In the genomic region with DNA sequence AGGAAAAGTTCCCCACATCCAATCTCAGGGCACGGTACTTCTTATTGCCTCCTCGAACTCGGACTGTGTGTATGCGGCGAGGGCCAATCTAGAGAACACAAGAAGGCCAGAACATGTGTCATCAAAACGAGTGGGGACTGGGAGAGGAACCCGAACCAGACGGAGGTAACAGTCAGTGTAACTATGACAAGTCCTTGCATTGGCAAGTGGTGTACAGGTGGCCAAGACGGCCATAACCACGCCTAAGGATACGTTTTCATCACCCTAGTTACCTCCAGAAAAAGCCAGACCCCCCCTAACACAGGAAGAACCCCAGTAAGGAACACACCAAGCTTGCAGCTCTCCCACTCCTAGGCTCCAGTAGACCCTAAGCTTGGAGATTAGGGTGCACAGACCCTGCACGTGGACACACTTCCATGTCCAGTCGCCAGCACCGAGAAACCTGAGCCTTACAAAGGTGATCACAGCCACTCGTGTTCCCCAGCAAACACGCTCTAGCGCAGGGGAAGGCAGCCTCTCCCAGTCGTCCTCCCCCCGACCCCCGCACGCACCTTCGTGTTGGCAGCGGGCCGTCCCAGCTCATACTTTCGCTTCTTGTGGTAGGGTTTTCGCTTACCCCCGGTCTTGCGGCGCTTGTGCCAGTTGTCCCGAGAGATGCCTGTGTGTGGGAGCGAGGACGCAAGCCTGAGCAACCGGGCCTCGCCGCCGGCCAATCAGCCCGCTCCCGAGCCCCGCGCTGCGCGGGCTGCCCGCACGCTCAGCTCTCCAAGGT, we compare ENCODE assay signal across 8 mouse cellular contexts. TPM values are rescaled to one million over a fixed set of nuclear protein-coding genes. Genes with fewer than 3 reads are reported as not detected.
DNase-seq lines count a peak whose midpoint lies in the region; ATAC-seq and TF ChIP-seq lines count a peak whose summit lies in the region.

No protein-coding gene starts in this region.

- H3K4me3 ChIP-seq in kidney, adult 2 months (ENCODE audit: insufficient read depth, low read depth, low read length) = peak overlapping the region; percentile 80
- peak overlapping the region; percentile 63 to 97 for H3K4me3 ChIP-seq in MEL (ENCODE audit: control insufficient read depth in 1 of 2, insufficient read depth in 1 of 2, low read depth in 2 of 2, low read length in 2 of 2)
- H3K4me3 ChIP-seq in forebrain, embryonic 11.5 days (ENCODE audit: low read depth, low read length) = peak overlapping the region; percentile 99
- peak overlapping the region; percentile 89 for H3K4me3 ChIP-seq in liver, embryonic 12.5 days
- peak overlapping the region; percentile 99 for H3K4me3 ChIP-seq in stomach, embryonic 16.5 days (replicated peaks; ENCODE audit: low read length)

- WGBS in kidney, adult 2 months = 3% methylated on average over 44 of the region's 44 CpGs
- WGBS in forebrain, embryonic 11.5 days = 2% methylated on average over 44 of the region's 44 CpGs
- under 1% methylated on average over 44 of the region's 44 CpGs for WGBS in liver, embryonic 12.5 days (ENCODE audit: insufficient replicate concordance)
- WGBS in stomach, embryonic 16.5 days = under 1% methylated on average over 44 of the region's 44 CpGs

- no peak for TF ChIP-seq CTCF in kidney, adult 2 months (conservative IDR thresholded peaks at IDR 0.05; ENCODE audit: insufficient read depth, insufficient read length, low read depth, low read length)
- TF ChIP-seq CTCF in MEL (IDR thresholded peaks at IDR 0.05 in 2 of 3, conservative IDR thresholded peaks at IDR 0.05 in 1 of 3; ENCODE audit: control insufficient read depth in 1 of 3, insufficient read depth in 1 of 3, low read depth in 2 of 3, low read length in 3 of 3, poor library complexity in 1 of 3, severe bottlenecking in 1 of 3) = no peak

- DNase-seq in kidney, adult 2 months = no peak
- no peak for DNase-seq in kidney, postnatal 10 days
- DNase-seq in MEL (ENCODE audit: low read depth, low spot score) = peak; percentile 61
- peak; percentile 62 for DNase-seq in forebrain, embryonic 11.5 days (ENCODE audit: low spot score)
- no peak for DNase-seq in ovary, postnatal 14 days (ENCODE audit: low spot score)
- DNase-seq in layer of hippocampus, postnatal 10 days (ENCODE audit: low spot score in 2 of 2) = no peak

- peaks cover 8% of the 10 kb centered on the region; the same call in 1 of the 2 replicates for H3K36me3 ChIP-seq in kidney, adult 2 months (ENCODE audit: control insufficient read depth, insufficient read depth, low read length)
- peaks cover 16 to 19% of the 10 kb centered on the region in 2 experiments for H3K36me3 ChIP-seq in MEL (ENCODE audit: control insufficient read depth in 1 of 2, insufficient read depth in 2 of 2, low read length in 2 of 2)
- peaks cover 33% of the 10 kb centered on the region for H3K36me3 ChIP-seq in forebrain, embryonic 11.5 days (ENCODE audit: control insufficient read depth, insufficient read depth, low read length)
- peaks cover 69% of the 10 kb centered on the region for H3K36me3 ChIP-seq in liver, embryonic 12.5 days
- peaks cover 38% of the 10 kb centered on the region for H3K36me3 ChIP-seq in stomach, embryonic 16.5 days (ENCODE audit: control insufficient read depth, insufficient read depth, low read length)

- no peaks in the 10 kb centered on the region for H3K9me3 ChIP-seq in MEL (replicated peaks; ENCODE audit: insufficient read depth, low read length)
- H3K9me3 ChIP-seq in forebrain, embryonic 11.5 days (ENCODE audit: control insufficient read depth, low read length) = no peaks in the 10 kb centered on the region
- H3K9me3 ChIP-seq in liver, embryonic 12.5 days (replicated peaks) = no peaks in the 10 kb centered on the region
- H3K9me3 ChIP-seq in stomach, embryonic 16.5 days (replicated peaks; ENCODE audit: control insufficient read depth, low read length) = no peaks in the 10 kb centered on the region

- no peaks in the 10 kb centered on the region for H3K27me3 ChIP-seq in kidney, adult 2 months (replicated peaks; ENCODE audit: control insufficient read depth, insufficient read depth, low read length)
- no peaks in the 10 kb centered on the region for H3K27me3 ChIP-seq in MEL (ENCODE audit: control insufficient read depth in 1 of 2, insufficient read depth in 2 of 2, low read length in 2 of 2)
- H3K27me3 ChIP-seq in forebrain, embryonic 11.5 days (ENCODE audit: control insufficient read depth, insufficient read depth, low read length) = no peaks in the 10 kb centered on the region
- H3K27me3 ChIP-seq in liver, embryonic 12.5 days (replicated peaks) = no peaks in the 10 kb centered on the region
- no peaks in the 10 kb centered on the region for H3K27me3 ChIP-seq in stomach, embryonic 16.5 days (ENCODE audit: control insufficient read depth, insufficient read depth, low read length)

- TF ChIP-seq EP300 in MEL (IDR thresholded peaks at IDR 0.05; ENCODE audit: low read depth in 1 of 2, low read length in 2 of 2) = no peak

- no peaks in the 10 kb centered on the region for H3K4me1 ChIP-seq in kidney, adult 2 months (ENCODE audit: control insufficient read depth, insufficient read depth, low read length)
- peaks cover 0 to 18% of the 10 kb centered on the region in 2 experiments; a peak in 2 of 4 replicates for H3K4me1 ChIP-seq in MEL (ENCODE audit: control insufficient read depth in 1 of 2, insufficient read depth in 2 of 2, low read length in 2 of 2)
- H3K4me1 ChIP-seq in forebrain, embryonic 11.5 days (replicated peaks; ENCODE audit: control insufficient read depth, insufficient read depth, low read length) = peaks cover 2% of the 10 kb centered on the region; the same call in 1 of the 2 replicates
- peaks cover 42% of the 10 kb centered on the region for H3K4me1 ChIP-seq in liver, embryonic 12.5 days
- H3K4me1 ChIP-seq in stomach, embryonic 16.5 days (ENCODE audit: control insufficient read depth, insufficient read depth, low read length) = peaks cover 10% of the 10 kb centered on the region

- no peak for ATAC-seq in forebrain, embryonic 11.5 days (replicated peaks; ENCODE audit: low FRiP score)
- peak; percentile 20; the same call in 1 of the 2 replicates for ATAC-seq in liver, embryonic 12.5 days
- no peak for ATAC-seq in stomach, embryonic 16.5 days (ENCODE audit: insufficient read depth, low FRiP score)

- peak overlapping the region; percentile 66; the same call in 1 of the 2 replicates for H3K27ac ChIP-seq in kidney, adult 2 months (ENCODE audit: insufficient read depth, low read depth, low read length)
- H3K27ac ChIP-seq in MEL (ENCODE audit: control insufficient read depth, low read depth, low read length) = peak overlapping the region; percentile 74
- H3K27ac ChIP-seq in forebrain, embryonic 11.5 days (ENCODE audit: low read depth, low read length) = peak overlapping the region; percentile 85
- peak overlapping the region; percentile 87 for H3K27ac ChIP-seq in liver, embryonic 12.5 days
- H3K27ac ChIP-seq in stomach, embryonic 16.5 days (ENCODE audit: low read length) = peak overlapping the region; percentile 93

- peak overlapping the region; percentile 99 for H3K9ac ChIP-seq in MEL (ENCODE audit: control insufficient read depth, low read depth, low read length, poor library complexity, severe bottlenecking)
- peak overlapping the region; percentile 98 for H3K9ac ChIP-seq in forebrain, embryonic 11.5 days (ENCODE audit: low read length)
- peak overlapping the region; percentile 97 for H3K9ac ChIP-seq in liver, embryonic 12.5 days
- H3K9ac ChIP-seq in stomach, embryonic 16.5 days (ENCODE audit: low read length) = peak overlapping the region; percentile 99

- TF ChIP-seq POLR2A in kidney, adult 2 months (IDR thresholded peaks at IDR 0.05; ENCODE audit: low read depth, low read length) = no peak
- no peak for TF ChIP-seq POLR2A in MEL (IDR thresholded peaks at IDR 0.05; ENCODE audit: control insufficient read depth in 1 of 2, insufficient read depth in 1 of 2, low read depth in 1 of 2, low read length in 2 of 2, poor library complexity in 1 of 2)

- no peak for TF ChIP-seq RAD21 in MEL (IDR thresholded peaks at IDR 0.05; ENCODE audit: low read depth, low read length)

- H3K79me2 ChIP-seq in MEL (ENCODE audit: control insufficient read depth, insufficient read depth, low read length, poor library complexity) = peaks cover 38% of the 10 kb centered on the region

- H3K4me2 ChIP-seq in forebrain, embryonic 11.5 days (ENCODE audit: low read depth, low read length, severe bottlenecking) = peak overlapping the region; percentile 84
- peak overlapping the region; percentile 77 for H3K4me2 ChIP-seq in liver, embryonic 12.5 days
- peak overlapping the region; percentile 83 for H3K4me2 ChIP-seq in stomach, embryonic 16.5 days (ENCODE audit: low read depth, low read length)

RNA-seq across cellular contexts. Expression of gene Rps8, which starts 0.8 kb away (rescaled TPM):
- polyA plus RNA-seq in kidney, adult 2 months (2012; rRNA removed) = 372 and 534 TPM in 2 replicates
- 4,560 and 5,186 TPM in 2 replicates for total RNA-seq in MEL (2012; rRNA removed)
- 1,000 to 10,000 TPM; 1,132 to 1,156 TPM for polyA plus RNA-seq in MEL (2012; ENCODE audit: insufficient read depth in 1 of 2, insufficient read length in 2 of 2, low read depth in 1 of 2, low replicate concordance in 2 of 2, missing spikeins in 1 of 2)
- 797 and 841 TPM in 2 replicates for polyA plus RNA-seq in forebrain, embryonic 11.5 days (2014; fragmentation: Nextera tagmentation; extraction: Ambion mirVana)
- polyA plus RNA-seq in liver, embryonic 12.5 days (2016; fragmentation: Nextera tagmentation; extraction: Ambion mirVana) = 960 and 969 TPM in 2 replicates
- 671 and 829 TPM in 2 replicates for polyA plus RNA-seq in stomach, embryonic 16.5 days (2015; fragmentation: Nextera tagmentation; extraction: Ambion mirVana)
- 100 to 1,000 TPM; 556 to 596 TPM for total RNA-seq in layer of hippocampus, postnatal 10 days (2021)

RNA-seq across cellular contexts. Expression of gene Plk3, which starts 21.4 kb away (rescaled TPM):
- 6.9 and 8.6 TPM in 2 replicates for polyA plus RNA-seq in kidney, adult 2 months (2012; rRNA removed)
- 4.1 and 5.3 TPM in 2 replicates for total RNA-seq in MEL (2012; rRNA removed)
- polyA plus RNA-seq in MEL (2012; ENCODE audit: insufficient read depth in 1 of 2, insufficient read length in 2 of 2, low read depth in 1 of 2, low replicate concordance in 2 of 2, missing spikeins in 1 of 2) = 10 to 100 TPM in 1 of 2 experiments, not detected in 1; 13.8 TPM
- 16.0 and 17.4 TPM in 2 replicates for polyA plus RNA-seq in forebrain, embryonic 11.5 days (2014; fragmentation: Nextera tagmentation; extraction: Ambion mirVana)
- polyA plus RNA-seq in liver, embryonic 12.5 days (2016; fragmentation: Nextera tagmentation; extraction: Ambion mirVana) = 2.2 and 2.8 TPM in 2 replicates
- 3.4 and 5.0 TPM in 2 replicates for polyA plus RNA-seq in stomach, embryonic 16.5 days (2015; fragmentation: Nextera tagmentation; extraction: Ambion mirVana)
- 10 to 100 TPM; 16.3 to 16.9 TPM for total RNA-seq in layer of hippocampus, postnatal 10 days (2021)

RNA-seq across cellular contexts. Expression of gene Kif2c, which starts 27.2 kb away (rescaled TPM):
- polyA plus RNA-seq in kidney, adult 2 months (2012; rRNA removed) = 0.20 and 0.50 TPM in 2 replicates
- total RNA-seq in MEL (2012; rRNA removed) = 32.6 and 36.7 TPM in 2 replicates
- polyA plus RNA-seq in MEL (2012; ENCODE audit: insufficient read depth in 1 of 2, insufficient read length in 2 of 2, low read depth in 1 of 2, low replicate concordance in 2 of 2, missing spikeins in 1 of 2) = 10 to 100 TPM in 1 of 2 experiments, not detected in 1; 45.1 TPM
- polyA plus RNA-seq in forebrain, embryonic 11.5 days (2014; fragmentation: Nextera tagmentation; extraction: Ambion mirVana) = 111 and 116 TPM in 2 replicates
- polyA plus RNA-seq in liver, embryonic 12.5 days (2016; fragmentation: Nextera tagmentation; extraction: Ambion mirVana) = 45.7 and 47.7 TPM in 2 replicates
- polyA plus RNA-seq in stomach, embryonic 16.5 days (2015; fragmentation: Nextera tagmentation; extraction: Ambion mirVana) = 42.4 and 44.3 TPM in 2 replicates
- total RNA-seq in layer of hippocampus, postnatal 10 days (2021) = 1 to 10 TPM; 2.5 to 2.8 TPM

RNA-seq across cellular contexts. Expression of gene Tctex1d4, which starts 28.6 kb away (rescaled TPM):
- 0.20 TPM in 1 of 2 replicates, not detected in the other for polyA plus RNA-seq in kidney, adult 2 months (2012; rRNA removed)
- 0.31 and 0.62 TPM in 2 replicates for total RNA-seq in MEL (2012; rRNA removed)
- polyA plus RNA-seq in MEL (2012; ENCODE audit: insufficient read depth in 1 of 2, insufficient read length in 2 of 2, low read depth in 1 of 2, low replicate concordance in 2 of 2, missing spikeins in 1 of 2) = 1 to 10 TPM in 1 of 2 experiments, not detected in 1; 1.3 TPM
- not detected in 2 replicates for polyA plus RNA-seq in forebrain, embryonic 11.5 days (2014; fragmentation: Nextera tagmentation; extraction: Ambion mirVana)
- not detected in 2 replicates for polyA plus RNA-seq in liver, embryonic 12.5 days (2016; fragmentation: Nextera tagmentation; extraction: Ambion mirVana)
- polyA plus RNA-seq in stomach, embryonic 16.5 days (2015; fragmentation: Nextera tagmentation; extraction: Ambion mirVana) = 0.22 TPM in 1 of 2 replicates, not detected in the other
- total RNA-seq in layer of hippocampus, postnatal 10 days (2021) = 1 to 10 TPM; 1.1 to 1.5 TPM

RNA-seq across cellular contexts. Expression of gene Btbd19, which starts 29.7 kb away (rescaled TPM):
- 4.5 and 4.6 TPM in 2 replicates for polyA plus RNA-seq in kidney, adult 2 months (2012; rRNA removed)
- 12.1 and 13.6 TPM in 2 replicates for total RNA-seq in MEL (2012; rRNA removed)
- 10 to 100 TPM in 1 of 2 experiments, not detected in 1; 22.6 TPM for polyA plus RNA-seq in MEL (2012; ENCODE audit: insufficient read depth in 1 of 2, insufficient read length in 2 of 2, low read depth in 1 of 2, low replicate concordance in 2 of 2, missing spikeins in 1 of 2)
- polyA plus RNA-seq in forebrain, embryonic 11.5 days (2014; fragmentation: Nextera tagmentation; extraction: Ambion mirVana) = 4.1 and 6.5 TPM in 2 replicates
- 6.4 and 7.1 TPM in 2 replicates for polyA plus RNA-seq in liver, embryonic 12.5 days (2016; fragmentation: Nextera tagmentation; extraction: Ambion mirVana)
- 6.5 and 6.6 TPM in 2 replicates for polyA plus RNA-seq in stomach, embryonic 16.5 days (2015; fragmentation: Nextera tagmentation; extraction: Ambion mirVana)
- total RNA-seq in layer of hippocampus, postnatal 10 days (2021) = 10 to 100 TPM in 1 of 2 experiments, 1 to 10 TPM in 1; 6.7 to 11.2 TPM

Comparison
In these comparisons a context has a peak if more than half of its experiments do, and no peak if none do; other contexts are left out.
1. DNase-seq: peak in MEL (single experiment) and forebrain, embryonic 11.5 days (single experiment); none in kidney, adult 2 months (single experiment), kidney, postnatal 10 days (single experiment), ovary, postnatal 14 days (single experiment) and layer of hippocampus, postnatal 10 days (0 of 2).
2. Peak in every context shown above with its lines, with median percentiles within 50 percentile points of each other: H3K27ac ChIP-seq, H3K4me3 ChIP-seq, H3K9ac ChIP-seq and H3K4me2 ChIP-seq.